Mouse (Mus musculus): ENCODE measurements around the gene Emc8. TPM values are rescaled to one million over a fixed set of nuclear protein-coding genes. Genes with fewer than 3 reads are reported as not detected.

The Emc8 gene
- 5.4 TPM for polyA plus RNA-seq (2015; fragmentation: Illumina TruSeq; extraction: RNeasy Lipid Tissue Mini Kit (QIAGEN cat#74804); ENCODE audit: insufficient read depth, low read depth, low replicate concordance)

DNA sequence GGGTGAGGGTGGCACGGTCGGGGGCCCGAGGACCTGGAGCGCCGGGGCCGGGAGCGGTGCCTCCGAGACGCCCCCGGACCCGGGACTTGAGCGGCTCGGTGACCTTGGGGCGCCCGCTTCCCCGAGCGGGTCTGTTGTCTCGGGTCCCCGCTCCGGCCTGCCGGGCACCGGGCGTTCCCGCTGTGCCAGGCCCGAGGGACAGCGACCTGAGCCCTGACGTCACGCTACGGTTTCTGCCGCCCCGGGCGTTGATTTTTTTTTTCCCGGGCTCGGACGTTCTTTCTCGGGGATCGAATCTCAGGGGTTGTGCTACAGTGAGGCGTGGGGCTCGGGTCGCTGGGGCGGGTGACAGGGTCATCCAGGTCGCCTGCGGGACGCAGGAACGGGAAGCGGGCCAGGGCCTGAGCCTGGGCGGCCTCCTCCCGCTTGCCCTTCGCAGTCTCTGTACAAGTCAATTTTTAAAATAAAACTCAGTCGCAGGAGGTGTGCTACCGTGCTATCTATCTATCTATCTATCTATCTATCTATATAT is at the start of gene Emc8:
Emc8 (minus strand) TSS at position 200 of the 532 bp plus-strand sequence.

GRCm38 (mm10) chr8:120667561-120668373 is 606 bp downstream of the Emc8 start, which contains the start of the genes Gm27021 and Cox4i1:
Gene Gm27021, minus strand, starts transcription at chr8:120668079.
Gene Cox4i1, plus strand, starts transcription at chr8:120668222.

GRCm38 (mm10) chr8:120647532-120647931 is 20.8 kb downstream of the Emc8 start, which contains the start of gene 1190005I06Rik:
Gene 1190005I06Rik, minus strand, starts transcription at chr8:120647632.

Other genes with a start within 250 kb of the Emc8 start
- not detected for gene Gins2, start 79.3 kb downstream of the Emc8 start, polyA plus RNA-seq (2015; fragmentation: Illumina TruSeq; extraction: RNeasy Lipid Tissue Mini Kit (QIAGEN cat#74804); ENCODE audit: insufficient read depth, low read depth, low replicate concordance)
- 3.5 TPM for gene 1190005I06Rik, start 20.9 kb downstream of the Emc8 start, polyA plus RNA-seq (2015; fragmentation: Illumina TruSeq; extraction: RNeasy Lipid Tissue Mini Kit (QIAGEN cat#74804); ENCODE audit: insufficient read depth, low read depth, low replicate concordance)
- not detected for gene Gm27021, start 494 bp downstream of the Emc8 start, polyA plus RNA-seq (2015; fragmentation: Illumina TruSeq; extraction: RNeasy Lipid Tissue Mini Kit (QIAGEN cat#74804); ENCODE audit: insufficient read depth, low read depth, low replicate concordance)
- 197 TPM for gene Cox4i1, start 351 bp downstream of the Emc8 start, polyA plus RNA-seq (2015; fragmentation: Illumina TruSeq; extraction: RNeasy Lipid Tissue Mini Kit (QIAGEN cat#74804); ENCODE audit: insufficient read depth, low read depth, low replicate concordance)
- gene Irf8, start 67.8 kb upstream of the Emc8 start, polyA plus RNA-seq (2015; fragmentation: Illumina TruSeq; extraction: RNeasy Lipid Tissue Mini Kit (QIAGEN cat#74804); ENCODE audit: insufficient read depth, low read depth, low replicate concordance): 1.6 TPM

Measured in pancreas, adult 10 weeks (tissue).